Mouse (Mus musculus): ENCODE measurements around the gene Phlda1. TPM values are rescaled to one million over a fixed set of nuclear protein-coding genes. Genes with fewer than 3 reads are reported as not detected.

The Phlda1 gene
- polyA plus RNA-seq, 1 experiment from 2014 or later, result 29.1 TPM

- Histone ChIP-seq H3K4me3 (ENCODE audit: low read depth, low read length) (peak within 1 kb of the TSS; percentile 79), H3K4me1 (ENCODE audit: control insufficient read depth, insufficient read depth, low read length) (0 out of 2 replicates have a peak, but pooled peaks cover 2% of the 10 kb centered on the region), H3K4me2 (ENCODE audit: low read depth, severe bottlenecking) (peak within 1 kb of the TSS; percentile 66), H3K36me3 (ENCODE audit: control insufficient read depth, insufficient read depth, low read length) (no peaks in the 10 kb centered on the region), H3K9ac (ENCODE audit: low read length) (peak within 1 kb of the TSS; percentile 98), H3K9me3 (ENCODE audit: control insufficient read depth, low read length) (no peaks in the 10 kb centered on the region), H3K27me3 (ENCODE audit: control insufficient read depth, insufficient read depth, low read length) (no peaks in the 10 kb centered on the region), H3K27ac (replicated peaks; ENCODE audit: low read depth, low read length) (peak within 1 kb of the TSS; percentile 91)
- ATAC-seq (ENCODE audit: insufficient number of reproducible peaks, low FRiP score, low TSS enrichment, low read depth) (peak; percentile 99), DNase-seq (ENCODE audit: low spot score) (peak; percentile 99)
- WGBS, result under 1% methylated on average over 57 of the region's 80 CpGs
These were observed 33.2 kb upstream of the Phlda1 start, which contains the start of gene Nap1l1 for GRCm38 (mm10) chr10:111472686-111473510. TSS of gene Nap1l1 (plus strand) at chr10:111473223.

- WGBS, result under 1% methylated on average over 42 of the region's 58 CpGs
- Histone ChIP-seq H3K27ac (replicated peaks; ENCODE audit: low read depth, low read length) (peak overlapping the region; percentile 91), H3K4me1 (ENCODE audit: control insufficient read depth, insufficient read depth, low read length) (0 out of 2 replicates have a peak, but pooled peaks cover 2% of the 10 kb centered on the region), H3K4me2 (ENCODE audit: low read depth, severe bottlenecking) (peak overlapping the region; percentile 66), H3K36me3 (ENCODE audit: control insufficient read depth, insufficient read depth, low read length) (no peaks in the 10 kb centered on the region), H3K9me3 (ENCODE audit: control insufficient read depth, low read length) (no peaks in the 10 kb centered on the region), H3K9ac (ENCODE audit: low read length) (peak overlapping the region; percentile 98), H3K27me3 (ENCODE audit: control insufficient read depth, insufficient read depth, low read length) (no peaks in the 10 kb centered on the region), H3K4me3 (ENCODE audit: low read depth, low read length) (peak overlapping the region; percentile 79)
- ATAC-seq (ENCODE audit: insufficient number of reproducible peaks, low FRiP score, low TSS enrichment, low read depth) (peak; percentile 63), DNase-seq (ENCODE audit: low spot score) (peak; percentile 77)
These were observed 32.3 kb upstream of the Phlda1 start for GRCm38 (mm10) chr10:111473511-111474371.

- Histone ChIP-seq H3K4me3 (ENCODE audit: low read depth, low read length) (no peak overlapping the region), H3K9me3 (ENCODE audit: control insufficient read depth, low read length) (no peaks in the 10 kb centered on the region), H3K36me3 (ENCODE audit: control insufficient read depth, insufficient read depth, low read length) (no peaks in the 10 kb centered on the region), H3K4me2 (ENCODE audit: low read depth, severe bottlenecking) (no peak overlapping the region), H3K9ac (ENCODE audit: low read length) (no peak overlapping the region), H3K4me1 (ENCODE audit: control insufficient read depth, insufficient read depth, low read length) (0 out of 2 replicates have a peak, but pooled peaks cover 2% of the 10 kb centered on the region), H3K27me3 (ENCODE audit: control insufficient read depth, insufficient read depth, low read length) (no peaks in the 10 kb centered on the region), H3K27ac (replicated peaks; ENCODE audit: low read depth, low read length) (no peak overlapping the region)
- ATAC-seq (ENCODE audit: insufficient number of reproducible peaks, low FRiP score, low TSS enrichment, low read depth) (no peak), DNase-seq (ENCODE audit: low spot score) (no peak)
- 65% methylated on average over 4 of the region's 4 CpGs for WGBS
These were observed 29.8 kb upstream of the Phlda1 start for GRCm38 (mm10) chr10:111476301-111476700.

- Histone ChIP-seq H3K4me1 (ENCODE audit: control insufficient read depth, insufficient read depth, low read length) (0 out of 2 replicates have a peak, but pooled peaks cover 2% of the 10 kb centered on the region), H3K4me3 (ENCODE audit: low read depth, low read length) (no peak overlapping the region), H3K9ac (ENCODE audit: low read length) (no peak overlapping the region), H3K9me3 (ENCODE audit: control insufficient read depth, low read length) (no peaks in the 10 kb centered on the region), H3K27me3 (ENCODE audit: control insufficient read depth, insufficient read depth, low read length) (no peaks in the 10 kb centered on the region), H3K27ac (replicated peaks; ENCODE audit: low read depth, low read length) (no peak overlapping the region), H3K4me2 (ENCODE audit: low read depth, severe bottlenecking) (no peak overlapping the region), H3K36me3 (ENCODE audit: control insufficient read depth, insufficient read depth, low read length) (no peaks in the 10 kb centered on the region)
- WGBS, result 90% methylated on average over 6 of the region's 6 CpGs
- DNase-seq (ENCODE audit: low spot score) (no peak), ATAC-seq (ENCODE audit: insufficient number of reproducible peaks, low FRiP score, low TSS enrichment, low read depth) (no peak)
These were observed 29.0 kb upstream of the Phlda1 start for GRCm38 (mm10) chr10:111476989-111477510.

- DNase-seq (ENCODE audit: low spot score) (no peak), ATAC-seq (ENCODE audit: insufficient number of reproducible peaks, low FRiP score, low TSS enrichment, low read depth) (no peak)
- Histone ChIP-seq H3K9ac (ENCODE audit: low read length) (no peak overlapping the region), H3K27me3 (ENCODE audit: control insufficient read depth, insufficient read depth, low read length) (no peaks in the 10 kb centered on the region), H3K36me3 (ENCODE audit: control insufficient read depth, insufficient read depth, low read length) (peaks cover 5% of the 10 kb centered on the region), H3K27ac (replicated peaks; ENCODE audit: low read depth, low read length) (no peak overlapping the region), H3K9me3 (ENCODE audit: control insufficient read depth, low read length) (no peaks in the 10 kb centered on the region), H3K4me3 (ENCODE audit: low read depth, low read length) (no peak overlapping the region), H3K4me1 (ENCODE audit: control insufficient read depth, insufficient read depth, low read length) (0 out of 2 replicates have a peak, but pooled peaks cover 2% of the 10 kb centered on the region), H3K4me2 (ENCODE audit: low read depth, severe bottlenecking) (no peak overlapping the region)
- 77% methylated on average over 5 of the region's 5 CpGs for WGBS
These were observed 26.5 kb upstream of the Phlda1 start for GRCm38 (mm10) chr10:111479599-111479998.

GRCm38 (mm10) chr10:111482654-111483053 is 23.4 kb upstream of the Phlda1 start:
- Histone ChIP-seq H3K4me2 (ENCODE audit: low read depth, severe bottlenecking) (no peak overlapping the region), H3K9ac (ENCODE audit: low read length) (no peak overlapping the region), H3K9me3 (ENCODE audit: control insufficient read depth, low read length) (no peaks in the 10 kb centered on the region), H3K27ac (replicated peaks; ENCODE audit: low read depth, low read length) (no peak overlapping the region), H3K27me3 (ENCODE audit: control insufficient read depth, insufficient read depth, low read length) (no peaks in the 10 kb centered on the region), H3K4me1 (ENCODE audit: control insufficient read depth, insufficient read depth, low read length) (no peaks in the 10 kb centered on the region), H3K4me3 (ENCODE audit: low read depth, low read length) (no peak overlapping the region), H3K36me3 (ENCODE audit: control insufficient read depth, insufficient read depth, low read length) (peaks cover 10% of the 10 kb centered on the region)
- ATAC-seq (ENCODE audit: insufficient number of reproducible peaks, low FRiP score, low TSS enrichment, low read depth), result no peak
- DNase-seq (ENCODE audit: low spot score), result no peak
- WGBS, result 96% methylated on average over 2 of the region's 2 CpGs

- no peaks in the 10 kb centered on the region for H3K9me3 ChIP-seq (ENCODE audit: control insufficient read depth, low read length)
- H3K4me3 ChIP-seq (ENCODE audit: low read depth, low read length), result no peak overlapping the region
- H3K36me3 ChIP-seq (ENCODE audit: control insufficient read depth, insufficient read depth, low read length), result peaks cover 14% of the 10 kb centered on the region
- ATAC-seq (ENCODE audit: insufficient number of reproducible peaks, low FRiP score, low TSS enrichment, low read depth), result no peak
- WGBS, result 93% methylated on average over 5 of the region's 5 CpGs
- no peak overlapping the region for H3K27ac ChIP-seq (replicated peaks; ENCODE audit: low read depth, low read length)
- no peak overlapping the region for H3K9ac ChIP-seq (ENCODE audit: low read length)
- no peak overlapping the region for H3K4me2 ChIP-seq (ENCODE audit: low read depth, severe bottlenecking)
- no peaks in the 10 kb centered on the region for H3K4me1 ChIP-seq (ENCODE audit: control insufficient read depth, insufficient read depth, low read length)
- DNase-seq (ENCODE audit: low spot score), result no peak
- no peaks in the 10 kb centered on the region for H3K27me3 ChIP-seq (ENCODE audit: control insufficient read depth, insufficient read depth, low read length)
These were observed 22.0 kb upstream of the Phlda1 start for GRCm38 (mm10) chr10:111484079-111484478.

GRCm38 (mm10) chr10:111488793-111489192 is 17.3 kb upstream of the Phlda1 start:
- H3K4me3 ChIP-seq (ENCODE audit: low read depth, low read length), result no peak overlapping the region

More at GRCm38 (mm10) chr10:111488793-111489192, 17.3 kb upstream of the Phlda1 start:
- H3K27me3 ChIP-seq (ENCODE audit: control insufficient read depth, insufficient read depth, low read length), result no peaks in the 10 kb centered on the region
- H3K4me1 ChIP-seq (ENCODE audit: control insufficient read depth, insufficient read depth, low read length), result no peaks in the 10 kb centered on the region
- H3K9me3 ChIP-seq (ENCODE audit: control insufficient read depth, low read length), result no peaks in the 10 kb centered on the region
- H3K9ac ChIP-seq (ENCODE audit: low read length), result no peak overlapping the region
- ATAC-seq (ENCODE audit: insufficient number of reproducible peaks, low FRiP score, low TSS enrichment, low read depth) (no peak), DNase-seq (ENCODE audit: low spot score) (no peak)
- no peak overlapping the region for H3K27ac ChIP-seq (replicated peaks; ENCODE audit: low read depth, low read length)
- peaks cover 25% of the 10 kb centered on the region for H3K36me3 ChIP-seq (ENCODE audit: control insufficient read depth, insufficient read depth, low read length)
- 81% methylated on average over 2 of the region's 2 CpGs for WGBS
- H3K4me2 ChIP-seq (ENCODE audit: low read depth, severe bottlenecking), result no peak overlapping the region
